Mouse (Mus musculus) cerebellum, adult 2 months (tissue): ENCODE results near the gene Lce3c. TPM values are rescaled to one million over a fixed set of nuclear protein-coding genes. Genes with fewer than 3 reads are reported as not detected.

Source experiments
- DNase-seq, 2 experiments: peaks; one replicate each; pipeline ENCODE4 v3.0.0; 2021
- H3K27ac ChIP-seq: fragments of 200-500 bp; 2 replicates; pipeline ENCODE4 v1.5.1; 2012; ENCODE audit warnings: low read length, control low read depth, inconsistent platforms; ENCODE audit not compliant: insufficient read depth
- H3K27me3 ChIP-seq: fragments of 200-500 bp; 2 replicates; pipeline ENCODE4 v1.6.1; 2012; ENCODE audit warnings: inconsistent platforms, mild to moderate bottlenecking, low read length, moderate library complexity; ENCODE audit not compliant: control insufficient read depth, insufficient read depth
- H3K4me1 ChIP-seq: fragments of 200-500 bp; 2 replicates; pipeline ENCODE4 v1.6.1; 2011; ENCODE audit warnings: low read length; ENCODE audit not compliant: control insufficient read depth, insufficient read depth
- H3K4me3 ChIP-seq: fragments of 200-500 bp; replicated peaks from 2 replicates; pipeline ENCODE3; 2011; ENCODE audit warnings: mild to moderate bottlenecking, low read depth, low read length, control low read depth; ENCODE audit not compliant: insufficient read depth
- CTCF ChIP-seq: fragments of 200-500 bp; IDR thresholded peaks from 2 replicates; pipeline ENCODE4 v1.5.1; 2011; ENCODE audit warnings: low read depth, mild to moderate bottlenecking, control low read depth, low read length, moderate library complexity, borderline replicate concordance; ENCODE audit not compliant: insufficient read depth
- POLR2A ChIP-seq: fragments of 200-500 bp; IDR thresholded peaks from 2 replicates; pipeline ENCODE4 v1.6.1; 2011; ENCODE audit warnings: low read length, control low read depth, borderline replicate concordance; ENCODE audit not compliant: insufficient read depth
- WGBS: fragments of 180-500 bp; shearing (Covaris S2); methylation state at CpG from one replicate; pipeline ENCODE4 v1.1.7; 2018; 5-methylcytosine and 5-hydroxymethylcytosine counted together
- polyA plus RNA-seq: library from polyadenylated mRNA; depleted of rRNA; stranded (reverse); fragments of >200 nt; gene quantifications from 2 replicates; pipeline ENCODE4 v1.2.3, GENCODE M21; 2012; rRNA removed

The Lce3c gene
- polyA plus RNA-seq, 1 experiment = not detected

- H3K27ac ChIP-seq = no peak within 1 kb of the TSS
Measured at GRCm38 (mm10) chr3:92957090-92957489, 12.8 kb downstream of the Lce3c start, which contains the start of gene Lce3d. Gene Lce3d, plus strand, starts transcription at chr3:92957390.

GRCm38 (mm10) chr3:92966761-92967160 is 22.5 kb downstream of the Lce3c start, which contains the start of gene Lce3e:
Gene Lce3e, plus strand, starts transcription at chr3:92967061.
- no peak for DNase-seq
- Histone ChIP-seq H3K4me1 (no peaks in the 10 kb centered on the region), H3K27me3 (no peaks in the 10 kb centered on the region), H3K27ac (no peak within 1 kb of the TSS), H3K4me3 (no peak within 1 kb of the TSS)
- WGBS = 93% methylated on average over 2 of the region's 2 CpGs
- TF ChIP-seq CTCF (no peak), POLR2A (no peak)

More at GRCm38 (mm10) chr3:92957090-92957489, 12.8 kb downstream of the Lce3c start, which contains the start of gene Lce3d:
- WGBS = 95% methylated on average over 1 of the region's 1 CpGs
- DNase-seq = no peak
- Histone ChIP-seq H3K4me1 (no peaks in the 10 kb centered on the region), H3K27me3 (no peaks in the 10 kb centered on the region), H3K4me3 (no peak within 1 kb of the TSS)
- TF ChIP-seq CTCF = no peak
- no peak for TF ChIP-seq POLR2A

GRCm38 (mm10) chr3:92978484-92978883 is 34.2 kb downstream of the Lce3c start:
- DNase-seq = no peak
- 83% methylated on average over 2 of the region's 2 CpGs for WGBS
- Histone ChIP-seq H3K27me3 (no peaks in the 10 kb centered on the region), H3K4me1 (no peaks in the 10 kb centered on the region), H3K27ac (no peak overlapping the region), H3K4me3 (no peak overlapping the region)
- TF ChIP-seq POLR2A (no peak), CTCF (no peak)

GRCm38 (mm10) chr3:92991926-92992325 is 47.6 kb downstream of the Lce3c start, which contains the start of gene Lce3f:
Gene Lce3f, plus strand, starts transcription at chr3:92992226.
- TF ChIP-seq CTCF (no peak), POLR2A (no peak)
- Histone ChIP-seq H3K4me3 (no peak within 1 kb of the TSS), H3K27ac (no peak within 1 kb of the TSS), H3K27me3 (no peaks in the 10 kb centered on the region), H3K4me1 (no peaks in the 10 kb centered on the region)
- no peak for DNase-seq

Other genes starting within 250 kb of the Lce3c start
- not detected in 2 replicates for gene Lce1e, start 235.4 kb upstream of the Lce3c start, polyA plus RNA-seq
- gene Lce1f, start 224.1 kb upstream of the Lce3c start, polyA plus RNA-seq = not detected in 2 replicates
- not detected in 2 replicates for gene Gm38119, start 205.4 kb upstream of the Lce3c start, polyA plus RNA-seq
- not detected in 2 replicates for gene Lce1g, start 192.1 kb upstream of the Lce3c start, polyA plus RNA-seq
- gene Lce1h, start 179.4 kb upstream of the Lce3c start, polyA plus RNA-seq = not detected in 2 replicates
- not detected in 2 replicates for gene Lce1i, start 165.6 kb upstream of the Lce3c start, polyA plus RNA-seq
- gene Lce1j, start 154.0 kb upstream of the Lce3c start, polyA plus RNA-seq = not detected in 2 replicates
- not detected in 2 replicates for gene Lce1k, start 136.6 kb upstream of the Lce3c start, polyA plus RNA-seq
- gene Kprp, start 117.2 kb upstream of the Lce3c start, polyA plus RNA-seq = not detected in 2 replicates
- gene Lce1l, start 93.2 kb upstream of the Lce3c start, polyA plus RNA-seq = not detected in 2 replicates
- gene 2310050C09Rik, start 74.3 kb upstream of the Lce3c start, polyA plus RNA-seq = not detected in 2 replicates
- gene Lce3a, start 18.3 kb upstream of the Lce3c start, polyA plus RNA-seq = not detected in 2 replicates
- not detected in 2 replicates for gene Lce3b, start 11.5 kb upstream of the Lce3c start, polyA plus RNA-seq
- gene Lce3d, start 12.9 kb downstream of the Lce3c start, polyA plus RNA-seq = not detected in 2 replicates
- gene Lce3e, start 22.6 kb downstream of the Lce3c start, polyA plus RNA-seq = not detected in 2 replicates
- not detected in 2 replicates for gene Lce3f, start 47.7 kb downstream of the Lce3c start, polyA plus RNA-seq
- not detected in 2 replicates for gene Crct1, start 71.2 kb downstream of the Lce3c start, polyA plus RNA-seq
- gene Lce1m, start 74.6 kb downstream of the Lce3c start, polyA plus RNA-seq = not detected in 2 replicates
- not detected in 2 replicates for gene Gm4858, start 124.3 kb downstream of the Lce3c start, polyA plus RNA-seq
- gene Crnn, start 200.3 kb downstream of the Lce3c start, polyA plus RNA-seq = not detected in 2 replicates